Mouse (Mus musculus) layer of hippocampus, adult 2 months (tissue): Measurements from ENCODE around the gene Ptprb. TPM values are rescaled to one million over a fixed set of nuclear protein-coding genes. Genes with fewer than 3 reads are reported as not detected.
A peak's percentile ranks its signal among the peaks of the same experiment; 100 is the strongest.

Source experiments
- DNase-seq, 2 experiments: peaks; one replicate each; pipeline ENCODE4 v3.0.0; 2022; ENCODE audit warnings: low spot score in 2 of 2
- H3K27ac ChIP-seq: fragments of 200-600 bp; 2 replicates; pipeline ENCODE4 v1.8.1; 2022
- H3K4me3 ChIP-seq: fragments of 200-600 bp; 2 replicates; pipeline ENCODE4 v1.8.1; 2022; ENCODE audit warnings: mild to moderate bottlenecking
- CTCF ChIP-seq: fragments of 200-600 bp; conservative IDR thresholded peaks from 2 replicates; pipeline ENCODE4 v1.8.1; 2022; ENCODE audit warnings: antibody characterized with exemption, mild to moderate bottlenecking, moderate library complexity
- total RNA-seq, 2 experiments: library from RNA; stranded (reverse); gene quantifications; 2 replicates each; pipeline ENCODE4 v1.2.3; 2021

The Ptprb gene
- total RNA-seq, 2 experiments from 2014 or later = 15.0 to 19.7 TPM

DNA sequence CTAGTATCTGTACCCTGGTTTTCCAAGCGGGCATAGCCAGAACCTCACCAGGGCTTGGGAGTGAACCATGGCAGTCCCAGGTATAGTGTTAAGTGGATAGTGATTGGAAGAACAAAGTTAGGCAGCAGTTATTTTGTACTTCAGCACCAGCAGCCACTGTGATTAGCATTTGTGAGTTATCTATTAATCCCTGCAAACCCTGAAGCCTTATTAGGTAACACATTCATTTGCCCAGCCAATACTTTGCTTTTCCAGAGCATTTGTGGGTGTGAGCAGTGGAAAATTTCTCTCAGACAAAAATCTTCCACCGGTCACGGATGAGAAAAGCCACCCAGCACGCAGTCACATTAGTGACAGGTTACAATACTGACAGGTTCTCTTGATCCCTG lies 7.9 kb upstream of the Ptprb start:
- no peak for TF ChIP-seq CTCF
- Histone ChIP-seq H3K27ac (peak overlapping the region; percentile 51; the same call in 1 of the 2 replicates), H3K4me3 (no peak overlapping the region)
- DNase-seq = no peak

GRCm38 (mm10) chr10:116268343-116268742 lies 7.0 kb upstream of the Ptprb start:
- no peak overlapping the region for H3K27ac ChIP-seq
- TF ChIP-seq CTCF = no peak
- DNase-seq = no peak
- no peak overlapping the region for H3K4me3 ChIP-seq

DNA sequence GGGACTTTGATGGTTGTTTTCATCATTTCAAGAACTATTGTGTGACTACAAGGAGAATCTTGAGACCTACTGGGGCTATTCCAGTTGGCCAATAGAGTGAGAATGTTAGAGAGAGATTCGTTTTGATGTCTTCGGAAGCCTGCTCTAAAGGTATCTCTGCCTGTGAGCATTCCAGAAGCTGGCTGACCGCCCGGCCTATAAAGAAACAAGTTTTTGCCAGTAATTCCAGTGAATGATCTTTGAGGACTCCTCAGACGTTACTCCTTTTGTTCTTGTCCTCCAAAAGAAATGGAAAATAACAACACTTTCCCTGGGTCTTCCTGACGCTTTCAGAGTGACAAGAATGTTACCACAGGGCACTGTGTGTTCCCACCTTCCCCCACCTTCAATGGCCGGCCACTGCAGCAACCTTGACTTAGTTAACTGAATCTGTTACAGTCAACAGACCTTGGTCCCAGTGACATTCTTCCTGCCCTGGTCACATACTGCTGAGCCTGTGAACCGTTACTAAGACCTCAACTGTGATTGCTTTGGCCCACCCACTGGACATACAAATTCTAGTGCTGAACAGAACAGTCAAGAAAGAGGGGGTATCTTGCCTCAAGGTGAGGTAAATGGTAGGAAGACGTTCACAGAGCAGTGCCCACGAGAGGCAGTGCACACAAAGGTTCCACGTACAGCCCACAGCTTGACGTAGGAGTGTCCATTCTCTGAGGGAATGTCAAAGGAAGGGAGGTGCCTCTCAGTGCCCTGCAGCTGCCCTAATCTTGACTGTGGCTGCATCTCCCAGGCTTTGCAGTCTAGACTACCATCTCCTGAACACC lies 4.5 kb upstream of the Ptprb start:
- TF ChIP-seq CTCF = no peak
- Histone ChIP-seq H3K4me3 (no peak overlapping the region), H3K27ac (peak overlapping the region; percentile 65)
- no peak for DNase-seq

GRCm38 (mm10) chr10:116271470-116271915 lies 3.8 kb upstream of the Ptprb start:
- DNase-seq = no peak
- no peak for TF ChIP-seq CTCF
- H3K27ac ChIP-seq = peak overlapping the region; percentile 65; the same call in 1 of the 2 replicates
- H3K4me3 ChIP-seq = no peak overlapping the region

GRCm38 (mm10) chr10:116272156-116272555 lies 3.2 kb upstream of the Ptprb start:
- no peak for TF ChIP-seq CTCF
- no peak for DNase-seq
- no peak overlapping the region for H3K4me3 ChIP-seq
- no peak overlapping the region for H3K27ac ChIP-seq

DNA sequence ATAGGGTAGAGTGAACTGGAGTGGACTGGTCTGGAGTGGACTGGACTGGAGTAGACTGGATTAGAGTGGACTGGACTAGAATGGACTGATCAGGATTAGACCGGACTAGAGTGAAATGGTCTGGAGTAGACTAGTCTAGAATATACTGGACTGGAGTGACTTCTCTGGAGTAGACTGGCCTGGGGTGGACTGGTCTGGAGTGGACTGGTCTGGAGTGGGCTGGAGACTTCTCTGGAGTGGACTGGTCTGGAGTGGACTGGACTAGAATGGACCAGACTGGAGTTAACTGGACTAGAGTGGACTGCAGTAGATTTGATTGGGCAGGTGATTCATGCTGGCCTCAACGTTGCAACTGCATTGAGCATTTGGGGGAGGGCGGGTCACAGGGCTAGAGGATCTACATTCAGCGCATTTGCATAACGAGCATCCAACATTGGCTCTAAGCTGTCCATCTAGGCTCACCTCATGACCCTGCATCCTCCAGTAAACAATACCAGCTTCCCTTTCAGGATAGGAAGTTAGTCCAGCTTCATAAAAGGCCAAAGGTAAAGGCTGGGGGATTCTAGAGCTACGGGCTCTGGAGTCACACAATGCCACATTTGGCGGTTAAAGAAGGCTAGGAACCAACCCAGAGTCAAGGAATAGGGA lies 11.5 kb downstream of the Ptprb start:
- no peak for DNase-seq
- Histone ChIP-seq H3K4me3 (no peak overlapping the region), H3K27ac (no peak overlapping the region)
- TF ChIP-seq CTCF = no peak

GRCm38 (mm10) chr10:116288130-116288529 lies 12.8 kb downstream of the Ptprb start:
- DNase-seq = no peak
- Histone ChIP-seq H3K4me3 (no peak overlapping the region), H3K27ac (no peak overlapping the region)
- no peak for TF ChIP-seq CTCF

DNA sequence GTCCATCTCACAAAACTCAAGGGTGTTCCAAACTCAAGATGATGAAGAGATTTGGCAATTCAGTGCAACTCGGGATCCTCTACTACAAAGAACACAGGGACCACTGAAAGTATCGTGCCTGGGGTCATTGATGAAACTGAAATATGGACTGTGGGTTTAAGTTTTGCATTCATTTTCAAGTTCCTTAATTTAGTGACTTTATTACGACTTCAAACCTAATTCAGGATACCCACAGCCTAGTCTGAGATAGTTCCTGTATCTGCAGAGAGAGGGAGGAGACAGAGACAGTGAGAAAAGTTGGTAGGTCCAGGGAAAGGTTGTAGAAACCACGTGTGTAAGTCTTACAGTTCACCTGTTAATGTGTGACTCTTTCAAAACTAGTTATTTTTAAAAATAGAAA lies 15.2 kb downstream of the Ptprb start:
- H3K27ac ChIP-seq = no peak overlapping the region
- TF ChIP-seq CTCF = no peak
- no peak for DNase-seq
- no peak overlapping the region for H3K4me3 ChIP-seq

DNA sequence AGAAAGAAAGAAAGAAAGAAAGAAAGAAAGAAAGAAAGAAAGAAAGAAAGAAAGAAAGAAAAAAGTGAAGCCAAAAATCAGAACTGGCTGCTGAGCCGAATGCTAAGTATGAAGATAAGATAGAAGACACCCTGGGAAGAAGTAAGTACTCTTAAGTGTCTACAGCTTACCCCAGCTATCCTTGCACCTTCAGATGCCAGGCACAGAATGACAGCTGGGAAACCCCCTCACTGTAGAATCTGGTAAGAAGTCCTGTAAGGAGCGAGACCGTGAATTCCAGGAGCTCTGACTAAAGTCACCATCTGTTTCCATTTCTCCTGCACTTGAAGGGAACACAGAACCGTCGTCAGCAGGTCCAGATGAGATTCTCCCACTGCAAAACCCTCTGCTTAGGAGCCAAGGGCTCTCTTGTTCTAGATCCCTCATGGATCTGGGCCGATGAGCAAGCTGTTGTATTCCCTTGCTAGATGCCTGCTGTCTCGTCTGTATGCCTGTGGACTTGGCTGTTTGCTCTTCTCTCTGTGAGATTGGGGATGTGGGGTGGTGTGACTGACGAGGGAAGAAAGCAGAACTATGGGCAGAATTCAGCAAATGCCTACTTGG lies 15.9 kb downstream of the Ptprb start:
- Histone ChIP-seq H3K4me3 (no peak overlapping the region), H3K27ac (peak overlapping the region; percentile 51; the same call in 1 of the 2 replicates)
- TF ChIP-seq CTCF = no peak
- DNase-seq = peak; percentile 18 to 45

DNA sequence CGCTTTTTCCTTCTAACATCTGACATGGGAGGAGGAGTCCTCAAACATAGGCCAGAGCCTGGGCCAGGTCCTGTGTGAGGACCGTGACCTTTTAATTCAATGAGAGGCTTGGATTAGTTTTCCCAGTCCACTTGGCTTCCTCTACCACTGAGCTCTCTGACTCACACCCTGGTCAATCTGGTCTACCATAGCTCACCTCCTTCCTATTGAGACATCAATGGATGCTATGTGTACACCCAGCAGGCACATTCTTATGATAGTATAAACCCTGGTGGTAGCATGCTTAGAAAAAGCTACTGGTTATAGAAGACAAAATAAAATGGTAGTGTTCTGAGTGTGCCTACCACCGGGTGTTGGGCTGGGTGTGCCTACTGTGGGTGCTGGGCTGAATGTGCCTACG lies 21.1 kb downstream of the Ptprb start:
- no peak overlapping the region for H3K4me3 ChIP-seq
- TF ChIP-seq CTCF = no peak
- no peak for DNase-seq
- no peak overlapping the region for H3K27ac ChIP-seq

DNA sequence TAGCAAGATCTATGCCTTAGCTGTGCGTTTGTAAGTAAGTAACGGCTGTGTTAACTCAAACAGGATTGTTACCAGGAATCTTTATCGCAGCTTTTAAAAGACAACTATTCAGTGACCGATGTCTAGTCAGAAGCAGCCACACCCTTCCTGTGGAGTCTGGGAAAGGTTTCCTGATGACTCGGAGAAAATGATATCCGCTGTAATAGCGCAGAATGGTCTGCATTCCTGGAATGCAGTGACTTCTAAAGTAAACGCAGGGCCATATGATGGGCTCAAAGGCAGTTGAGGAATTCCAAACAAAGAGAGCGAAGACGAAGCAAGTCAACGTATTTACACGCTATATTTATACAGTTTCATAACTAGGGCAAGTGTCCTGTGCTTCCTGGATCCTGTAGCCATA lies 22.5 kb downstream of the Ptprb start:
- DNase-seq = no peak
- no peak for TF ChIP-seq CTCF
- no peak overlapping the region for H3K27ac ChIP-seq
- H3K4me3 ChIP-seq = no peak overlapping the region

GRCm38 (mm10) chr10:116300824-116301223 lies 25.5 kb downstream of the Ptprb start:
- no peak for TF ChIP-seq CTCF
- Histone ChIP-seq H3K27ac (peak overlapping the region; percentile 70; the same call in 1 of the 2 replicates), H3K4me3 (peak overlapping the region; percentile 52)
- no peak for DNase-seq

GRCm38 (mm10) chr10:116301258-116301657 lies 25.9 kb downstream of the Ptprb start:
- peak overlapping the region; percentile 52 for H3K4me3 ChIP-seq
- DNase-seq = no peak
- H3K27ac ChIP-seq = peak overlapping the region; percentile 70
- peak; percentile 17; the same call in 1 of the 2 replicates for TF ChIP-seq CTCF
